Mouse (Mus musculus): ENCODE data around the gene Sept9.
"Not testable (repeated sequence)": the region's sequence is repeated elsewhere in the genome, so short reads cannot be mapped to it uniquely, and the experiment has no call there.

The Sept9 gene

GRCm38 (mm10) chr11:117331361-117332241 is 132.1 kb downstream of the Sept9 start:
- DNase-seq, result no peak

GRCm38 (mm10) chr11:117332242-117333149 is 133.0 kb downstream of the Sept9 start:
- DNase-seq, result no peak

- no peak for DNase-seq
Measured at GRCm38 (mm10) chr11:117333150-117333715, 133.8 kb downstream of the Sept9 start.

GRCm38 (mm10) chr11:117334101-117334500 is 134.6 kb downstream of the Sept9 start:
- DNase-seq, result no peak

GRCm38 (mm10) chr11:117335146-117335545 is 135.7 kb downstream of the Sept9 start:
- no peak for DNase-seq

GRCm38 (mm10) chr11:117336081-117336788 is 136.8 kb downstream of the Sept9 start:
- DNase-seq, result no peak

- DNase-seq, result no peak
Measured at GRCm38 (mm10) chr11:117337749-117338148, 138.3 kb downstream of the Sept9 start.

- DNase-seq, result peak; percentile 60 to 62
Measured at GRCm38 (mm10) chr11:117338503-117338902, 139.0 kb downstream of the Sept9 start.

- no peak for DNase-seq
Measured at GRCm38 (mm10) chr11:117339050-117339449, 139.6 kb downstream of the Sept9 start.

- DNase-seq, result no peak
Measured at GRCm38 (mm10) chr11:117341218-117341617, 141.8 kb downstream of the Sept9 start.

GRCm38 (mm10) chr11:117342076-117342475 is 142.6 kb downstream of the Sept9 start:
- no peak for DNase-seq

- DNase-seq, result not testable (repeated sequence)
Measured at GRCm38 (mm10) chr11:117342490-117342889, 143.0 kb downstream of the Sept9 start.

GRCm38 (mm10) chr11:117343800-117344199 is 144.3 kb downstream of the Sept9 start:
- DNase-seq, result no peak

GRCm38 (mm10) chr11:117344339-117345021 is 145.0 kb downstream of the Sept9 start:
- DNase-seq, result no peak

GRCm38 (mm10) chr11:117345022-117345765 is 145.7 kb downstream of the Sept9 start:
- DNase-seq, result no peak

- no peak for DNase-seq
Measured at GRCm38 (mm10) chr11:117347256-117347655, 147.8 kb downstream of the Sept9 start.

GRCm38 (mm10) chr11:117348429-117349103 is 149.1 kb downstream of the Sept9 start:
- DNase-seq, result no peak

GRCm38 (mm10) chr11:117349429-117350363 is 150.2 kb downstream of the Sept9 start:
- DNase-seq, result no peak

- no peak for DNase-seq
Measured at GRCm38 (mm10) chr11:117350462-117351222, 151.2 kb downstream of the Sept9 start.
